Mouse (Mus musculus) CH12.LX (cell line): ENCODE measurements around the gene Gm20532. TPM values are rescaled to one million over a fixed set of nuclear protein-coding genes. Genes with fewer than 3 reads are reported as not detected.

Experiments
- DNase-seq: peaks from one replicate; pipeline ENCODE4 v3.0.0-alpha.2; 2013; ENCODE audit errors: extremely low read depth
- H3K27ac ChIP-seq: 2 replicates; pipeline ENCODE4 v1.5.1; 2012; ENCODE audit warnings: low read depth, mild to moderate bottlenecking, control low read depth, moderate library complexity; ENCODE audit not compliant: insufficient read depth
- H3K27me3 ChIP-seq: replicated peaks from 2 replicates; pipeline ENCODE3; 2012; ENCODE audit warnings: inconsistent platforms
- H3K36me3 ChIP-seq, 2 experiments: replicated peaks in 1 of 2; 2 replicates each; pipeline versions ENCODE3 to v1.6.1; 2012; ENCODE audit warnings: inconsistent platforms in 1 of 2, low read length in 1 of 2, mild to moderate bottlenecking in 1 of 2, mixed read lengths in 1 of 2, moderate library complexity in 1 of 2; ENCODE audit not compliant: control insufficient read depth in 1 of 2, insufficient read depth in 1 of 2
- H3K4me1 ChIP-seq, 2 experiments: 2 replicates each; pipeline ENCODE4 v1.6.1; 2012; ENCODE audit warnings: inconsistent platforms in 1 of 2, moderate library complexity in 1 of 2; ENCODE audit not compliant: insufficient read depth in 2 of 2, control insufficient read depth in 1 of 2
- H3K4me2 ChIP-seq: 2 replicates; pipeline ENCODE4 v1.6.1; 2012; ENCODE audit warnings: low read depth, mild to moderate bottlenecking, control low read depth; ENCODE audit not compliant: poor library complexity, insufficient read depth, severe bottlenecking
- H3K4me3 ChIP-seq, 3 experiments: fragments of 150-350 bp in 1 of 3; sonication (generic) in 1 of 3; replicated peaks in 1 of 3; 2 replicates each; pipeline versions ENCODE3 to v1.5.1; 2011 to 2012; ENCODE audit warnings: low read depth in 2 of 3, low read length in 2 of 3, mild to moderate bottlenecking in 2 of 3, moderate library complexity in 2 of 3, control low read depth in 1 of 3, improper control_type of control experiment in 1 of 3, inconsistent platforms in 1 of 3, mixed read lengths in 1 of 3; ENCODE audit not compliant: poor library complexity in 1 of 3
- H3K79me2 ChIP-seq: replicated peaks from 2 replicates; pipeline ENCODE4 v1.6.1; 2012; ENCODE audit warnings: mild to moderate bottlenecking, moderate library complexity; ENCODE audit not compliant: control insufficient read depth, poor library complexity, insufficient read depth, severe bottlenecking; ENCODE audit errors: extremely low read depth
- H3K9ac ChIP-seq: 2 replicates; pipeline ENCODE4 v1.6.1; 2012; ENCODE audit warnings: low read depth, mild to moderate bottlenecking, control low read depth, moderate library complexity; ENCODE audit not compliant: insufficient read depth
- H3K9me3 ChIP-seq: replicated peaks from 2 replicates; pipeline ENCODE3; 2012; ENCODE audit warnings: low read length, inconsistent platforms, mixed read lengths
- CHD2 ChIP-seq: IDR thresholded peaks from 2 replicates; pipeline ENCODE4 v1.6.1; 2011; ENCODE audit warnings: low read length, improper control_type of control experiment
- CTCF ChIP-seq, 2 experiments: IDR thresholded peaks in 1 of 2; conservative IDR thresholded peaks in 1 of 2; 2 replicates each; pipeline ENCODE4 v1.5.1; 2011 to 2012; ENCODE audit warnings: low read depth in 2 of 2, low read length in 2 of 2, improper control_type of control experiment in 1 of 2, inconsistent platforms in 1 of 2, mild to moderate bottlenecking in 1 of 2, moderate library complexity in 1 of 2
- HCFC1 ChIP-seq: IDR thresholded peaks from 2 replicates; pipeline ENCODE4 v1.6.1; 2012; ENCODE audit warnings: low read depth, mild to moderate bottlenecking, inconsistent platforms, low read length, improper control_type of control experiment
- MAFK ChIP-seq: IDR thresholded peaks from 2 replicates; pipeline ENCODE4 v1.6.1; 2011; ENCODE audit warnings: low read length, improper control_type of control experiment; ENCODE audit not compliant: insufficient replicate concordance
- MEF2A ChIP-seq: IDR thresholded peaks from 2 replicates; pipeline ENCODE4 v1.6.1; 2014; ENCODE audit warnings: low read depth, mild to moderate bottlenecking, inconsistent platforms, low read length, improper control_type of control experiment, borderline replicate concordance
- MYC ChIP-seq: IDR thresholded peaks from 2 replicates; pipeline ENCODE4 v1.6.1; 2011; ENCODE audit warnings: low read depth, mild to moderate bottlenecking, improper control_type of control experiment, low read length
- NELFE ChIP-seq: IDR thresholded peaks from 2 replicates; pipeline ENCODE4 v1.6.1; 2011; ENCODE audit warnings: low read depth, low read length, improper control_type of control experiment
- NRF1 ChIP-seq: IDR thresholded peaks from 2 replicates; pipeline ENCODE4 v1.6.1; 2014; ENCODE audit warnings: low read depth, mild to moderate bottlenecking, inconsistent platforms, low read length, improper control_type of control experiment, moderate library complexity
- PAX5 ChIP-seq: IDR thresholded peaks from 2 replicates; pipeline ENCODE4 v1.6.1; 2012; ENCODE audit warnings: low read length, inconsistent platforms, mixed read lengths
- POLR2A ChIP-seq: IDR thresholded peaks from 2 replicates; pipeline ENCODE4 v1.6.1; 2011; ENCODE audit warnings: low read depth, mild to moderate bottlenecking, improper control_type of control experiment, low read length
- SIN3A ChIP-seq: IDR thresholded peaks from 2 replicates; pipeline ENCODE4 v1.6.1; 2012; ENCODE audit warnings: low read length, improper control_type of control experiment, inconsistent platforms
- TBP ChIP-seq: conservative IDR thresholded peaks from 2 replicates; pipeline ENCODE4 v1.6.1; 2011; ENCODE audit warnings: low read depth, low read length, improper control_type of control experiment
- UBTF ChIP-seq: IDR thresholded peaks from 2 replicates; pipeline ENCODE4 v1.6.1; 2012; ENCODE audit warnings: low read depth, mild to moderate bottlenecking, inconsistent platforms, low read length, improper control_type of control experiment, moderate library complexity
- USF1 ChIP-seq: IDR thresholded peaks from 2 replicates; pipeline ENCODE4 v1.6.1; 2014; ENCODE audit warnings: low read depth, mild to moderate bottlenecking, inconsistent platforms, low read length, improper control_type of control experiment
- USF2 ChIP-seq: conservative IDR thresholded peaks from 2 replicates; pipeline ENCODE4 v1.6.1; 2011; ENCODE audit warnings: low read depth, low read length, improper control_type of control experiment
- ZC3H11A ChIP-seq: IDR thresholded peaks from 2 replicates; pipeline ENCODE4 v1.6.1; 2012; ENCODE audit warnings: low read depth, mild to moderate bottlenecking, inconsistent platforms, low read length, improper control_type of control experiment
- ZKSCAN1 ChIP-seq: IDR thresholded peaks from 2 replicates; pipeline ENCODE4 v1.6.1; 2012; ENCODE audit warnings: low read depth, inconsistent platforms, low read length, improper control_type of control experiment, borderline replicate concordance
- ZMIZ1 ChIP-seq: IDR thresholded peaks from 2 replicates; pipeline ENCODE4 v1.6.1; 2012; ENCODE audit warnings: low read depth, mild to moderate bottlenecking, inconsistent platforms, low read length, improper control_type of control experiment
- dilution Hi-C: fragments of 300-500 bp; cut with MboI; formaldehyde crosslinking; loops from 2 replicates; pipeline ENCODE4 v1.14.3; 2020; ENCODE audit warnings: low sequenced_read_pairs; ENCODE audit not compliant: extremely low pct_unique_long_range_greater_than_20kb, extremely low pct_ligation_motif_present
- in situ Hi-C: fragments of 300-500 bp; cut with MboI; formaldehyde crosslinking; loops from 3 replicates; pipeline ENCODE4 v1.14.3; 2019; ENCODE audit warnings: low sequenced_read_pairs, low pct_ligation_motif_present, low pct_unique_long_range_greater_than_20kb, mixed read lengths
- polyA plus RNA-seq: library from polyadenylated mRNA; unstranded; fragments of >175 nt; gene quantifications from 2 replicates; pipeline ENCODE4 v1.2.1, GENCODE M21; 2012; ENCODE audit warnings: low read depth; ENCODE audit not compliant: insufficient read length
- total RNA-seq, 2 experiments: library from RNA; depleted of rRNA; stranded (reverse); fragments of 300-350 nt in 1 of 2; fragments of >200 nt in 1 of 2; gene quantifications; 2 replicates each; pipeline ENCODE4 v1.2.3; 2012 to 2014

Gene Gm20532
- total and polyA plus RNA-seq, 3 experiments, result not detected

DNA sequence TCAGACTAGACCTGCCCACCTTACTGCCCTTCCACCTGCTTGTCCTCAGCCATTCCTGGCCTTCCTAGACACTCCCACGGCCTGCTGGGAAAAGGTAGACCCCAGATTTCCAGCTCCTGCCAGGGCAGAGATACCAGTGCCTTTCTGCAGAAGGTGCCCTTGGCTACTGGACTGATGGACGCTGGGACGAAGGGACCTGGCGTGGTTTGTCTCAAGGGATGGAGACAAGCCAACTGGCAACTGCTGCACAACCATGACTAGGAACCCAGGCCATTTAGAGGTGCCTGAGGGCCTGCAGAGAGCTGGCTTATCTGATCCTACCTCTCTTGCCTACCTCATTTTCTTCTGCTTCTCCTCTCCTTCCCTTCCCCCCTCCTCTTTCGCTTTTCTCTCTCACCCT lies 28.5 kb downstream of the Gm20532 start:
- Histone ChIP-seq H3K9ac (no peak overlapping the region), H3K4me2 (no peak overlapping the region), H3K36me3 (no peaks in the 10 kb centered on the region), H3K27me3 (peaks cover 81% of the 10 kb centered on the region), H3K4me3 (no peak overlapping the region), H3K4me1 (no peaks in the 10 kb centered on the region), H3K27ac (no peak overlapping the region), H3K9me3 (peaks cover 3% of the 10 kb centered on the region), H3K79me2 (no peaks in the 10 kb centered on the region)
- DNase-seq, result no peak
- dilution Hi-C loops (no loop called here), in situ Hi-C loops (no loop called here)
- TF ChIP-seq TBP (no peak), NELFE (no peak), MYC (no peak), HCFC1 (no peak), CHD2 (no peak), NRF1 (no peak), MEF2A (no peak), PAX5 (no peak), ZC3H11A (no peak), ZMIZ1 (no peak)

GRCm38 (mm10) chr2:26615459-26616124 lies 29.2 kb downstream of the Gm20532 start:
- Histone ChIP-seq H3K4me2 (no peak overlapping the region), H3K36me3 (no peaks in the 10 kb centered on the region), H3K27me3 (peaks cover 74% of the 10 kb centered on the region), H3K4me1 (no peaks in the 10 kb centered on the region), H3K9ac (no peak overlapping the region), H3K27ac (no peak overlapping the region), H3K4me3 (no peak overlapping the region), H3K79me2 (no peaks in the 10 kb centered on the region), H3K9me3 (peaks cover 3% of the 10 kb centered on the region)
- DNase-seq, result no peak
- in situ Hi-C loops (no loop called here), dilution Hi-C loops (no loop called here)
- no peak for TF ChIP-seq CTCF (conservative IDR thresholded peaks at IDR 0.05 in 1 of 2, IDR thresholded peaks at IDR 0.05 in 1 of 2; ENCODE audit: low read depth in 2 of 2, low read length in 2 of 2)
- TF ChIP-seq MEF2A, result no peak
- TF ChIP-seq MAFK, result no peak
- no peak for TF ChIP-seq HCFC1

DNA sequence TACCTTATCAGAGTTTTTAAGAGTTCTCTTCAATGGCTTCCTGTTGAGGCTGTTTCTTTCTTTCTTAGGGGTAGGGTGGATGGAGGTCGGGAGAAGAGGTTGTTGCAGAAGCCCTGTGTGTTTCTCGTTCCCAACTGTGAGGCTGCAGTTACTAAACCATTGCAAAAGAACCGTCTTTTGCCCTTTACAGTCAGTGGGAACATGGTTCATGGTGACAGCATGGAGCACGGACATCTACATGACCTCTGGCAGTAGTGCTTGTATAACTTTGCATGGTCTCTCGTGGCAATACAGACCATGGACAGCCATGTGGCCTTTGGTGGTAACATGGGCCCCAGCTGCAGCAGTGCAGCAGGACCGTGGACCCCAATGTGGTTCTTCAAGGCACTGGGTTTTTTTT lies 30.9 kb downstream of the Gm20532 start:
- H3K4me2 ChIP-seq, result no peak overlapping the region
- no peaks in the 10 kb centered on the region for H3K4me1 ChIP-seq
- peaks cover 62% of the 10 kb centered on the region for H3K27me3 ChIP-seq
- TF ChIP-seq SIN3A, result no peak
- no peak for TF ChIP-seq POLR2A
- TF ChIP-seq USF1, result no peak
- TF ChIP-seq UBTF, result no peak
- no peak for TF ChIP-seq ZKSCAN1
- TF ChIP-seq USF2, result no peak
- TF ChIP-seq MAFK, result no peak
- no peak overlapping the region for H3K27ac ChIP-seq
- no peak for DNase-seq
- peaks cover 3% of the 10 kb centered on the region for H3K9me3 ChIP-seq
- H3K79me2 ChIP-seq, result no peaks in the 10 kb centered on the region
- dilution Hi-C loops (no loop called here), in situ Hi-C loops (no loop called here)
- no peaks in the 10 kb centered on the region for H3K36me3 ChIP-seq
- H3K4me3 ChIP-seq, result no peak overlapping the region
- H3K9ac ChIP-seq, result no peak overlapping the region
